Mouse (Mus musculus): Measurements from ENCODE around the gene Prx.

Gene Prx

DNA sequence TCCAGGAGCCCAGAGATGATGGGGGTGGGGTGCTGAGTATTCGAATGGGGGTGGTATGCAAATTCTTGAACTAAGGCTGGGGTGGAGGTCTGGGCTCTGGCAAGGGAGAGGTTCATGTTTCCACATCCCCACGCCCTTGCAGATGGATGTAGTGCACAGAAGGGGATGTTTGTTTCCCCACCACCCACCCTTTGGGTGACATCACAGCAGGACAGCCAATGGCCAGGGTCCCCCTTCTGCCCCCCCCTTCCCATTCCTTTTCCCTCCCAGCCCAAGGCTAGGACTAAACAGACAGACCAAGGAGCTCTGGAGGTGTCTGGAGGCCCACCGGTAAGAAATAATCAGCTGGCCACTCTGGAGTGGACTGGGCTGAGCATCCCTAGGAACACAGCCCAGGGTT, at the start of gene Prx:
Gene Prx (plus strand): TSS at position 289 of the 400 bp plus-strand sequence.
- no peak for DNase-seq (ENCODE audit: low spot score in 2 of 2)

DNA sequence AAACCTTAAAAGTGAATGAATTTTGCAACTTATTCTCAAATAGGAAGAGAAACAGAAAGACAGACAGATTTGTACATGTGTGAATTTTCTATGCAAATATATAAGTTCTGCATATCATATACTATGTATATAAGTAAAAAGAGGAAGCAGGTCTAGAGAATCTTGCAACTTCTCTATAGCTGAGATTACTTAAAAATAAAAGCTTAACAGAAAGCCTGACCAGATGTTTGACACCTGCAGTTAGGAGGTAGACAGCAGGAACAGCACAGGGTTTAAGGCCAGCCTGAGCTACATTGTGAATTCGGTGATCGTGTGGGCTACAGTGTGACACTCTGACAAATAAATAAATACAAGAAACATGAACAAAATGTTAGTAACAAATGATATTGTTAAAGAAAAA, 47.8 kb upstream of the Prx start:
- DNase-seq (ENCODE audit: low spot score in 2 of 2): no peak

- DNase-seq (ENCODE audit: low spot score in 2 of 2): no peak
These were observed 46.8 kb upstream of the Prx start for GRCm38 (mm10) chr7:27452206-27452770.

GRCm38 (mm10) chr7:27454461-27455121, 44.5 kb upstream of the Prx start:
- DNase-seq (ENCODE audit: low spot score in 2 of 2): no peak

DNA sequence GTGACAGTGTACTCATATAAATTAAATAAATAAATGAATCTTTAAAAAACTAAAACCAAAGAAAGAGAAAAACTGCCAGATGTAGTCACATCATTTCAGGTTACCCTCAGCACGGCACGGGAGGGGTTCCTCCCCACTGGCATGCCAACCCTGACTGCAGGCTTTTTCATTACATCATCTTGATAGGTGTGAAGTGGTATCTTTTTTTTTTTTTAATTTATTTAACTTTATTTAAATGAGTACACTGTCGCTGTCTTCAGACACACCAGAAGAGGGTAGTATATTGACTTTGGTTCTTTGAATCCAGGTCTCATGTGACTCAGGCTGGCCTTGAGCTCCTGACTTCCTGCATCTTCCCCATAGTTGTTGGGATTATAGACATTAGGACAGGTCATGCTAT, 43.9 kb upstream of the Prx start:
- DNase-seq (ENCODE audit: low spot score in 2 of 2): no peak

GRCm38 (mm10) chr7:27458614-27459013, 40.5 kb upstream of the Prx start:
- DNase-seq (ENCODE audit: low spot score in 2 of 2): no peak

DNA sequence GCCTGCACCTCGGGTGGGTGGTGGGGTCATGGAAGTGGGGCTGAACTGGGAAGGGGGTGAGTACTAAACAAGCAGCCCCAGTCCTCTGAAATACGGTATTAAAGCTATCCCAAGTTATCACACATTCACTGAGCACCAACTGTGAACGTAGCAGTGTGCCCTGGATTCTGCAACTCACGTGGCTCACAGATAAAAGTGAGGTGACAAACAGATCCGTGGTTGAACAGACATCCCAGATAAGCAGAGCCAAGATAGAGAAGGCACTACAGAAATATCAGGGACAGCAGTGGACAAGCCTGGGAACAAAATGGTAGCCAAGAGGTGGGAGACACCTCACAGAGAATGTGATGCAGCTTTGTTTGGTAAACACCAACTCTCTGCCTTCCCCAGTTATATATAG, 39.5 kb upstream of the Prx start:
- DNase-seq (ENCODE audit: low spot score in 2 of 2): no peak

GRCm38 (mm10) chr7:27460477-27460876, 38.6 kb upstream of the Prx start:
- DNase-seq (ENCODE audit: low spot score in 2 of 2): no peak

DNA sequence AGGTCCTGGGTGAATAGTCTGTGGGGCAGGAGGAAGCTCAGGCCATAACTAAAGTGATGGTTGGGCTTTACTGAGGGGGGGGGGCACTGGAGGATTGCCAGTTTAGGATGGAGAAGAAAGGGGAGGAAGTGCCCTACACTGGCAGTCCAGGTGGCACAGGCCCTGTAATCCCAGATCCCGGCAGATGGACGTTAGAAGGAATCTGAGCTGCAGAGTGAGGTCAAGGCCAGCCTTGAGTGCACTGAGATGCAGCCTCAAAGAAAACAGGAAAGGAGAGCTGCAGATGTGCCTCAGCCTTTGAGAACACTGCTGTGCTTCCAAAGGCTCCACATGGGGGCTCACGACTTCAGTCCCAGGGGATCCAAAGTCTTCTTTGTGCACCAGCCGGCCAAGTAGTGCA, 31.5 kb upstream of the Prx start:
- DNase-seq (ENCODE audit: low spot score in 2 of 2): no peak

GRCm38 (mm10) chr7:27471390-27472120, 27.6 kb upstream of the Prx start:
- DNase-seq (ENCODE audit: low spot score in 2 of 2): no peak

DNA sequence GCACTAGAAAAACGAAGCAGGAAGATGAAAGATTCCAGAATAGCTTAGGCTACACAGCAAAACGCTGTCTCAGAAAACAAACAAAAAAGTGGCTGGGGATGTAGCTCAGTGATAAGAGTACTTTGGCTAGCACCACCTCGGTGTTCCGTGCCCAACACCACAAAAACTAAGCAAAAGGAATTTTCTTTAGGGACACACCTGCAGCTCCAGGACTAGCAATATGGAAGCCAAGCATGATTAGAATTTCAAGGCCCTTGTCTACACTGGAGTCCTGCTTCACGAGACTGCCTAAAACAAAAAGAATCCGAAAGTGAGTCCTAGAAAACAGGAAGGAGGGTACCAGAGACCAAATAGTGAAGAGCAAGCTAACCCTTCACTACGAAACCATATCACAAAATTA, 26.5 kb upstream of the Prx start:
- no peak for DNase-seq (ENCODE audit: low spot score in 2 of 2)

DNA sequence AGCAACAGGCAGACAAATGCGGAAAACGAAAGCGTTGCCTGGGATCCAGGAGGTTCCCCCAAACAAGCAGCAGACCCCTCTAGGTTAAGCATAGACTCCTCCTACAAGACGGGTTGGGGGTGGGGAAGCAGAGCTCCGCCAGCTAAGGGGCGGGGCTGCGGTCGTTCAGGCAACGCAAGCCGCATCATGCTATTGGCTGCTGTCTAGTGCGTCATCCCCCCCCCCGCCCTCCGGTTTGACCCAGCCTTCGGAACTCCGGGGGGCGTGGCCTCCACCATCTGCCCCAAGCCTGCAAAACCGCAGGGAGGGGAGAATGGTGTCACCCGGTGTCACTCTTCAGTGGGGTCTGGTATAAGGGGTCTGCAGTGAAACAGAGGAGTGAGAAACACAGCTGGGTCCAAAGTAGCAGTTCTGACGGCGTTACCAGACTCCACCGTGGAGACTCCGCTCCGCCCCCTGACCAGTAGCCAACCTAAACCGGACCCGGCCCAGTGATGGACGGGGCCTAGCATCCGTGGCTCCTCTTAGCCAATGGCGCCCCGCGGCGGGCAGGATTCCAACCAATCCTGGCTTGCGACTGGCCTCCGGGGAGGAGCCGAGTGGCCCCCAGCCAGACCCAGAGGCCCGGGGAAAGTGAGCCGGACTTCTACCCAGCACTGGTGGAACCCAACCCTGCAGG, 25.8 kb upstream of the Prx start, which contains the start of gene Sertad3:
Gene Sertad3 (plus strand): TSS at position 613 of the 679 bp plus-strand sequence.
- DNase-seq (ENCODE audit: low spot score in 2 of 2): peak; percentile 96 to 98

DNA sequence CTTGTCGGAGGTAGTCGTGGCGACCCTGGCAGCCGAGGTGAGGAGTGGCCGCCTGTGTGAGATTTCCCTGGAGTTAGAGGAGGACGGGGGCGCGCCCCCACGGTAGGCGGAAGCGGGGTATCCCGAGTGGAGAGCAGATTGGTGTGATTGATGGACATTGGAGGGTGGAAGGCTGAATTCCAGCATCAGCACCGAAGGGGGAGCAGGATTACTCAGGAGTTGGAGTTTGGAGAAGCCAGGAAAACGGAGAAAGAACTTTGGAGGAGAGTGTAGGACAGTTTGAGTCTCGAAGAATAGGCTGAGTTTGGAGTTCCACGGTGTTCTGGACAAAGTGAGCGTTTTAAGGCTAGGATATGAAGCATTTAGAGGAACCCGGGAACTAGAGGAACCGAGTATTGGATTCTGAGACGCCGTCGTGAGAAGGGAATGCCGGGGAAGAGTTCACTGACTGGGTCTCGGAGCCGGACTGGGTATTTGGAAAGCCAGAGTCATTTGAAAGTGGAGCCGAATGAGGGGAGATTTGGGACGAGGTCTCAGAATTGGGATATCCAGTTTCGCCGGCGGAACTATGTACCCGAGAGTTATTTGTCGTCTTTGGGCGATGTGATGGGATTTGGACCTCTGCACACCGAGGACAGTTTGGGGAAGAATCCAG, 25.2 kb upstream of the Prx start:
- no peak for DNase-seq (ENCODE audit: low spot score in 2 of 2)

DNA sequence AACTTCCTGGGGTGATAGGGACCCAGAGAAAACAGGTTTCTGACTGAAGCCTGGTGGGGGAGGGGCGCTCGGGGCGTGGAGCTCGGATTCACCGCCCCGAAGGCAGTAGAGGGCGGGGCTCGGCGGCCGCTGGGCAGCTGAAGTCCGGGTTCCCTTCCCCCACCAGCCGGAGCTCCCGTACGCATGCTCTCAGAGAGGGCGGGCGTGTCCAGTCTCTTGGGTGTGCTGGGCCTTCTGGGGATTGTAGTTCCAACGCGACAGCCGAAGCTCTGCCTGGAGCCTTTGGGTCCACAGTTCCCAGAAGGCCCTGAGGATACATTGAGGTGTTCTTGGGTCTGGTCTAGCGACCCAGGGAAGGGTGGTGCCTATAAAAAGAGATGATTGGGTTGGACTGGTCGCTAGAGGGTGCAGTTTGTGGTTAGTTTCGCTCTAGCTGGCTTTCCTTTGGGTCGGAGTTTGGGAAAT, 24.6 kb upstream of the Prx start:
- DNase-seq (ENCODE audit: low spot score in 2 of 2): peak; percentile 97 to 99

- no peak for DNase-seq (ENCODE audit: low spot score in 2 of 2)
These were observed 23.5 kb upstream of the Prx start for GRCm38 (mm10) chr7:27475596-27475995.

GRCm38 (mm10) chr7:27476098-27476635, 23.0 kb upstream of the Prx start:
- no peak for DNase-seq (ENCODE audit: low spot score in 2 of 2)

- no peak for DNase-seq (ENCODE audit: low spot score in 2 of 2)
These were observed 20.6 kb upstream of the Prx start for GRCm38 (mm10) chr7:27478561-27478960.

DNA sequence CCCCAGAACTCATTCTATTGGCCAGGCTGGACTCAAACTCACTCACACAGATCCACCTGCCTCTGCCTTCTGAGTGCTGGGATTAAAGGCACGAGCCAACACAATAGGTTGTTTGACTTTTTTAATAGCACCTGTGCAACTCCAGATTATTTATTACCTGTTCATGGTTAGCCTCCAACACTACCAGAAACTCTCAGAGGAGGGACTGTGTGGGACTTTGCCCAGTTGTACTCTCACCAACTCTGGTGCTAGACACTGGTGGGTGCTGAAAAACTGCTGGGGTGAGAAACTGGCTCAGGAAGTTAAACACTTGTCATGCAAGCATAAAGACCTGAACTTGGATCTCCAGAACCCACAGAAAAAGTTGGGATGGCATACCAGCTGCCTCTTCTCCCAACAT, 19.4 kb upstream of the Prx start:
- DNase-seq (ENCODE audit: low spot score in 2 of 2): no peak

- DNase-seq (ENCODE audit: low spot score in 2 of 2): no peak
These were observed 18.6 kb upstream of the Prx start for GRCm38 (mm10) chr7:27480506-27480905.

- DNase-seq (ENCODE audit: low spot score in 2 of 2): no peak
These were observed 18.0 kb upstream of the Prx start for GRCm38 (mm10) chr7:27480927-27481626.

- DNase-seq (ENCODE audit: low spot score in 2 of 2): peak; percentile 52 to 58
These were observed 17.5 kb upstream of the Prx start for GRCm38 (mm10) chr7:27481627-27481969.
